Mouse (Mus musculus) liver, postnatal 0 days (tissue): ENCODE results near the gene Dnaja3. TPM values are rescaled to one million over a fixed set of nuclear protein-coding genes. Genes with fewer than 3 reads are reported as not detected.

Source experiments
- ATAC-seq: fragments of 200-750 bp; cut with Nextera tagmentation; 2 replicates; pipeline ENCODE4 v1.8.0; 2017; ENCODE audit warnings: mild to moderate bottlenecking, moderate library complexity
- DNase-seq: peaks from one replicate; pipeline ENCODE4 v3.0.0-alpha.2; 2016
- H3K27ac ChIP-seq: fragments of 300-500 bp; sonication (generic); 2 replicates; pipeline ENCODE4 v1.5.1; 2014; ENCODE audit warnings: antibody characterized with exemption, moderate library complexity, mild to moderate bottlenecking, low read depth
- H3K27me3 ChIP-seq: fragments of 300-500 bp; sonication (generic); 2 replicates; pipeline ENCODE4 v1.6.1; 2014; ENCODE audit warnings: low read length, control low read depth, mixed read lengths; ENCODE audit not compliant: insufficient read depth
- H3K36me3 ChIP-seq: fragments of 300-500 bp; sonication (generic); replicated peaks from 2 replicates; pipeline ENCODE4 v1.6.1; 2014; ENCODE audit warnings: mild to moderate bottlenecking, control low read depth, low read length, moderate library complexity, mixed read lengths; ENCODE audit not compliant: insufficient read depth
- H3K4me1 ChIP-seq: fragments of 300-500 bp; sonication (generic); 2 replicates; pipeline ENCODE4 v1.6.1; 2014; ENCODE audit warnings: antibody characterized with exemption, mild to moderate bottlenecking, control low read depth; ENCODE audit not compliant: insufficient read depth
- H3K4me2 ChIP-seq: fragments of 300-500 bp; sonication (generic); 2 replicates; pipeline ENCODE4 v1.6.1; 2014; ENCODE audit warnings: low read depth, mild to moderate bottlenecking, low read length, moderate library complexity, mixed read lengths
- H3K4me3 ChIP-seq: fragments of 300-500 bp; sonication (generic); 2 replicates; pipeline ENCODE4 v1.5.1; 2014; ENCODE audit warnings: low read depth, low read length
- H3K9ac ChIP-seq: fragments of 300-500 bp; sonication (generic); replicated peaks from 2 replicates; pipeline ENCODE4 v1.6.1; 2014; ENCODE audit warnings: mild to moderate bottlenecking, moderate library complexity
- H3K9me3 ChIP-seq: fragments of 300-500 bp; sonication (generic); 2 replicates; pipeline ENCODE4 v1.6.1; 2016; ENCODE audit warnings: mild to moderate bottlenecking, control low read depth, low read length, mixed read lengths
- CTCF ChIP-seq: sonication (generic); IDR thresholded peaks from 2 replicates; pipeline ENCODE4 v1.5.1; 2016; ENCODE audit warnings: antibody characterized with exemption, low read depth
- EP300 ChIP-seq: IDR thresholded peaks from 2 replicates; pipeline ENCODE4 v1.6.1; 2016; ENCODE audit warnings: antibody characterized with exemption, low read depth, mild to moderate bottlenecking
- WGBS: fragments of 180-500 bp; shearing (Covaris S2); extraction: QIAGEN DNeasy Blood & Tissue Kit; methylation state at CpG from one replicate; pipeline ENCODE4 v1.1.7; 2014; ENCODE audit not compliant: insufficient replicate concordance; 5-methylcytosine and 5-hydroxymethylcytosine counted together
- polyA plus RNA-seq: library from polyadenylated mRNA; unstranded; fragments of >200 nt; fragmentation: Nextera tagmentation; extraction: Ambion mirVana; gene quantifications from 2 replicates; pipeline ENCODE4 v1.2.1, GENCODE M21; 2015

Gene Dnaja3
- polyA plus RNA-seq, 1 experiment from 2014 or later, result 70.5 TPM

GRCm38 (mm10) chr16:4702646-4703045, 62.9 kb downstream of the Dnaja3 start:
- no peaks in the 10 kb centered on the region for H3K27me3 ChIP-seq
- ATAC-seq, result peak; percentile 97
- H3K27ac ChIP-seq, result peak overlapping the region; percentile 94

GRCm38 (mm10) chr16:4705541-4705940, 65.8 kb downstream of the Dnaja3 start:
- H3K9me3 ChIP-seq, result no peaks in the 10 kb centered on the region
- ATAC-seq (no peak), DNase-seq (no peak)
- no peak overlapping the region for H3K27ac ChIP-seq
- H3K4me2 ChIP-seq, result no peak overlapping the region
- WGBS, result 69% methylated on average over 4 of the region's 4 CpGs
- peaks cover 78% of the 10 kb centered on the region for H3K36me3 ChIP-seq
- no peak overlapping the region for H3K9ac ChIP-seq
- H3K4me3 ChIP-seq, result no peak overlapping the region
- H3K4me1 ChIP-seq, result 0 out of 2 replicates have a peak, but pooled peaks cover 2% of the 10 kb centered on the region
- no peaks in the 10 kb centered on the region for H3K27me3 ChIP-seq
- TF ChIP-seq CTCF, result no peak
- no peak for TF ChIP-seq EP300

More at GRCm38 (mm10) chr16:4702646-4703045, 62.9 kb downstream of the Dnaja3 start:
- no peak overlapping the region for H3K4me3 ChIP-seq
- 0 out of 2 replicates have a peak overlapping the region, but pooled peaks have one; percentile 30 for H3K9ac ChIP-seq
- H3K4me2 ChIP-seq, result no peak overlapping the region
- peak; percentile 78 for DNase-seq
- 63% methylated on average over 1 of the region's 1 CpGs for WGBS
- H3K4me1 ChIP-seq, result 0 out of 2 replicates have a peak, but pooled peaks cover 2% of the 10 kb centered on the region
- H3K9me3 ChIP-seq, result no peaks in the 10 kb centered on the region
- peak; percentile 95 for TF ChIP-seq EP300
- no peak for TF ChIP-seq CTCF
- H3K36me3 ChIP-seq, result peaks cover 86% of the 10 kb centered on the region

GRCm38 (mm10) chr16:4711173-4711572, 71.4 kb downstream of the Dnaja3 start:
- H3K4me3 ChIP-seq, result no peak overlapping the region
- no peaks in the 10 kb centered on the region for H3K27me3 ChIP-seq
- peaks cover 53% of the 10 kb centered on the region for H3K36me3 ChIP-seq
- DNase-seq, result no peak
- H3K4me2 ChIP-seq, result no peak overlapping the region
- no peak overlapping the region for H3K9ac ChIP-seq
- H3K9me3 ChIP-seq, result no peaks in the 10 kb centered on the region
- TF ChIP-seq CTCF, result no peak
- TF ChIP-seq EP300, result no peak
- no peaks in the 10 kb centered on the region for H3K4me1 ChIP-seq
- no peak overlapping the region for H3K27ac ChIP-seq
- no peak for ATAC-seq
- WGBS, result 95% methylated on average over 4 of the region's 4 CpGs

- H3K9me3 ChIP-seq, result no peaks in the 10 kb centered on the region
- TF ChIP-seq EP300, result no peak
- TF ChIP-seq CTCF, result no peak
- WGBS, result 83% methylated on average over 17 of the region's 17 CpGs
- H3K4me1 ChIP-seq, result peaks cover under 1% of the 10 kb centered on the region; the same call in 1 of the 2 replicates
- H3K4me3 ChIP-seq, result no peak overlapping the region
- H3K27ac ChIP-seq, result no peak overlapping the region
- no peak overlapping the region for H3K4me2 ChIP-seq
- peaks cover 29% of the 10 kb centered on the region for H3K36me3 ChIP-seq
- no peak for ATAC-seq
- DNase-seq, result no peak
- H3K27me3 ChIP-seq, result no peaks in the 10 kb centered on the region
- no peak overlapping the region for H3K9ac ChIP-seq
These were observed 74.3 kb downstream of the Dnaja3 start for GRCm38 (mm10) chr16:4713861-4714710.

GRCm38 (mm10) chr16:4717866-4718265, 78.1 kb downstream of the Dnaja3 start:
- WGBS, result 43% methylated on average over 3 of the region's 3 CpGs
- Histone ChIP-seq H3K4me2 (peak overlapping the region; percentile 80), H3K9me3 (no peaks in the 10 kb centered on the region), H3K36me3 (peaks cover 17% of the 10 kb centered on the region), H3K9ac (peak overlapping the region; percentile 81), H3K27ac (0 out of 2 replicates have a peak overlapping the region, but pooled peaks have one; percentile 67), H3K27me3 (no peaks in the 10 kb centered on the region), H3K4me1 (peaks cover 16% of the 10 kb centered on the region), H3K4me3 (peak overlapping the region; percentile 79)
- ATAC-seq (no peak), DNase-seq (no peak)
- TF ChIP-seq EP300 (no peak), CTCF (no peak)

- no peaks in the 10 kb centered on the region for H3K27me3 ChIP-seq
- H3K9me3 ChIP-seq, result no peaks in the 10 kb centered on the region
- TF ChIP-seq EP300, result 0 out of 2 replicates have a peak, but pooled peaks have one; percentile 36
- 0 out of 2 replicates have a peak, but pooled peaks have one; percentile 1 for TF ChIP-seq CTCF
- peaks cover 22% of the 10 kb centered on the region for H3K4me1 ChIP-seq
- peak within 1 kb of the TSS; percentile 81 for H3K9ac ChIP-seq
- H3K36me3 ChIP-seq, result peaks cover 12% of the 10 kb centered on the region
- peak within 1 kb of the TSS; percentile 67 for H3K27ac ChIP-seq
- ATAC-seq (peak; percentile 84), DNase-seq (peak; percentile 80)
- peak within 1 kb of the TSS; percentile 80 for H3K4me2 ChIP-seq
- peak within 1 kb of the TSS; percentile 79 for H3K4me3 ChIP-seq
- 16% methylated on average over 33 of the region's 33 CpGs for WGBS
These were observed 79.1 kb downstream of the Dnaja3 start, which contains the start of gene Nmral1 for GRCm38 (mm10) chr16:4718753-4719518. TSS of gene Nmral1 (minus strand) at chr16:4719356.
